Mouse (Mus musculus) R1 (cell line): ENCODE results near the gene Tmem255a.
A peak's percentile ranks its signal among the peaks of the same experiment; 100 is the strongest.

Source experiments
- DNase-seq: peaks from one replicate; pipeline ENCODE4 v3.0.0-alpha.2; 2018; ENCODE audit warnings: low read depth, low spot score

The Tmem255a gene

DNA sequence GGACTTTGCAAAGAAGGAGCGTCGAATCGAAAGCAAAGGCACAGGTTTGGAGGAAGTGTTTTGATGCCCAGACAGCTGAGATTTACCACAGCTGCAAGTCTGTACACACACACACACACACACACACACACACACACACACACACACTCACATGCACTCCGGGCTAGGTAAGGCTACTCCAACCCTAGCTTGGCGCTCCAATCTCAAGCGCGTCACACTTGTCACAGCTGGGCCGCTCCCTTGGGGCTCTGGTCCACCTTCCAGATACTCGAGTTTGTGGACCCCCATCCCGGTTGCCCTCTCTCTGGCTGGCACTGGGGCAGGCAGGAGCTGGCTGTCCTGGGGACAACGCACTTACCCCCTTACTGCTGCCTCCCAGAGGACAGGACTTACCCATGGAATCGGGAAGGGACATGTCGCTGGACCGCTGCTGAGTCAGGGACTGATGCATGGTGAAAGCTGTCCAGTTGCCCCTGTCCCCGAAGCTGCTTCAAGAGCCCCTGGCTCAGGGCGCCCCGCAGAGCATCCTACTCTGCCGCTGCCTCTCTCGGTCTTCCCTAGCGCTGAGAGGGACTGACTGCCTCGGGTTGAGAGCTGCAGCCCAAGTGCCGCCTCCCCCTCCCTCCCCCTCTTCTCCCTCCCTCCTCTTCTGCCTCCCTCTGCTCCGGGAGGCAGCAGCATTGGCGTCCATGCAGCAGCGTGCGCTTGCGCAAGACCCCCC lies at the start of gene Tmem255a:
TSS of gene Tmem255a (minus strand) at position 589 of the 721 bp plus-strand sequence.
- peak; percentile 3 for DNase-seq

DNA sequence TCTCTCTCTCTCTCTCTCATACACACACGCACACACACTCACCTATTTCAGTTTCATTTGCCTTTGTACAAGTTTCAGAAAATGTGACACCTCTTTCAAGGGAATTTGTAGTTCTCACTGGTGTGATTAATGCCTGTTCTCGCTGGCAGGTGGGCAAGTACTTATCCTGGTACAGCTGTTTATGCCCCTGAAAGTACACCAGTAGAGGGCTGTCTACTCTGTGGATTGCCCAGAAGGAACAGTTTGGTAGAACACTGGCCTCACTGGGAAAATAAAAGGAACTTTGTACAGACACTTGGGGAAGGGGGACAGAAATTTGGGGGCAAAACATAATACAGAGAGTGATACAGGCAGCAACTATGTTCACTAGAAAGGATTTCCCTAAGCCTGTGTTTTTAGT lies 7.4 kb upstream of the Tmem255a start:
- no peak for DNase-seq

DNA sequence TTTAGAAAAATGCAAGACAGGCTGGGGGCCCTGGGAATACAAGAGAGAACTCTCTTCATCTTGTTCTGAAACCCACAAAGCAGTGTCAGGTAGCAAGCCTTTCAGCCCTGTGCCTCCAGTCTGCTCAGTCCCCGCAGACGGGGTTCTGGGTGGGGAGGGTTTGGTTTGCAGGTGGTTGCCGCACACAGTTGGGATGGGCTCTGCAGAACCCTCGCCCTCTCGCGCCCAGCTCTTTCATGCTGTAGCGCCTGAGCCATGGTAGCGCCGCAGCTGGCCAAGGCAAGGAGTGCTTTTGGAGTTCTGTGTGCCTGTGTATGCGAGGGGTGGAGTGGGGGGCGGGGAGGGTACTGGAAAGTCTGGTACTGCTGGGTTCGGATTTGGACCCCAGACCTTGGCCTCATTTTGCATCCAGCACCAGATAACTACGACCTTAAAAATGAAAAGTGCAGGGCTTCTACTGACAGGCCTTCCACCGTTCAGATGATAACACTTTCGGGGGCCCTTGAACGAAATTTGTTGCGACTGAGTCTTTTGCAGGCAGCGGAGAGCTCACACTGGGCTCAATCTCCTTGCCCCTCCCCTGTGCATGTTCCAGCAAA lies 1.8 kb downstream of the Tmem255a start:
- peak; percentile 32 for DNase-seq

DNA sequence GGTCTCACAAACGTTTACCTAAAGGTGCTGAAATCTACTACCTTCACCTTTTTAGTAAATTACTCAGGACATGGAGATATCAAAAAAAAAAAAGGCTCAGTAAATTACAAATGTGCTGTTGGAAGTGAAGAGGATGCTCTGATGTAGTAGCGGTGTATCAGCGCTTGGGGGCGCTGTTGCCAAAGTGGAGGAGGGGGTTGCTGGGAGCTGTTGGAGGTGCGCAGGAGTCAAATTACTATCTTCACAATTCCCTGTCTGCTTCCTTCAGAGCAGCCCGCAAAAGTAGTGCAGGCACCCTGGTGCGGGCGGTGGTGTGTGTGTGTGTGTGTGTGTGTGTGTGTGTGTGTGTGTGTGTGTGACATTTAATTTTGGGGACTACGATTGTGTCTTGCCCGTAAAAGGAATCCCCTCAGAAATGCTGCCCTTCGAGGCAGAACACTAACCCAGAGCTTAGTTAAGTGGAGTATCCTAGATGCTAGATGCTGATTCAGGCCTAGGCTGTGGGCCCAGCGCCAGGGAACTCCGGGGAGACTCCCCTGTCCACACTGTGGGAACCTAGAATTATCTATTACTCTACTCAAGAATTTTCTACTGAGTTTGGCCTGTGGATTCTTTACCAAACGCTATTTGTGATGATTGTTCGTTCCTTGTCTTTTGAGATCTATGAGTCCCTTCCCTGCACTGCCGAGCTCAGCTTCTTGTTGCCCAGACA lies 2.4 kb downstream of the Tmem255a start:
- DNase-seq = peak; percentile 49

DNA sequence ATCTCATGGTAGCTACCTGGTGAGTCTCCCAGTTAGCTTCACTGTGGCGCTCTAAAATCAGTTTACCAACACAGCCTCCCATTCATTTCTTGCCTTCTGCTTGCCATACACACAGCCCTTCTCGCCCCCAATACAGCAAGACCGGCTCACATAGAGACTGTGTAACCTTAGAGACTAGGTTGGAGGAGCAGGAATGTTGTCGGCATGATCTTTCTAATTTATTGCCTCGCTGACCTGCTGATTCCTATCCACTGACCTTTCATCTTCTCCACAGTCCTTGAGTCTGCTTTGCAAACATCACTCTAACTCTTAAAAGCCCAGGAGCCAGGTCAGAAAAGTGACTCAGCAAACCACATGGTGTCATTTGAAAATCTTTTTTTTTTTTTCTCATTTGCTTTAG lies 4.6 kb downstream of the Tmem255a start:
- no peak for DNase-seq

DNA sequence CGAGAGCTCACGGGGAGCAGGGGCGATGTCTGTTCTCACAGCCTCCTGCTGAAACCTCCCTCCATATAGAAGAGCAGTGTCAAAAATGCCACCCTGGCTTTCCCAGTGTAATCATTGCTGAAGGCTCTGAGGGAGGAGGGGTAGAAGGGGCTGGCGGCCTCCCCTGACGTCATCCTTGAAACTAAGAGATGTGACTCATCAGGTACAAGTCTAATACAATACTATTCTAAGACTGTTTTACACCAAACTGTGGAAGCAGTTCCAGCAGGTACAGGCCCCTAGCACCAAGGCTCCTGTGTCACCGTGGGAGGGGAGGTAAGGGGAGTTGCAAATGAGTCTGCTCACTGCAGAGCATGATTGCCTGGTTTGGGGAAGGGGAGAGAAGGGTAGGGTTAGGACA lies 5.1 kb downstream of the Tmem255a start:
- DNase-seq = no peak

DNA sequence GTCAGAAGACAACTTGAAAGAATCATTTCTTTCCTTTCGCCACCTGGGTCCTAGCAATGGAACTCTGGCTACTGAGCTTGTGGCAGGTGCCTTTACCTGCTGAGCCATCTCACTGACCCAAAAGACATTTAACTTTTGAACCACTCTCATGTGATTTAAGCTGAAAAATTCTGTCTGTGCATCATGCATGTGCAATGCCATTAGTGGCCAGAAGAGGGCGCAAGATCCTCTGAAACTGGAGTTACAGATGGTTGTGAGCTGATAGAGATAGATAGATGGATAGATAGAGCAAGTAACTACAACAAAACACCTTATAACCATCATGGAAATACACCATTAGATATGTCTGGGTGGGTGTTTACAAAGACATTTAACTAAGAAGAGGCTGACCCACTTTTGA lies 14.5 kb downstream of the Tmem255a start:
- peak; percentile 39 for DNase-seq

DNA sequence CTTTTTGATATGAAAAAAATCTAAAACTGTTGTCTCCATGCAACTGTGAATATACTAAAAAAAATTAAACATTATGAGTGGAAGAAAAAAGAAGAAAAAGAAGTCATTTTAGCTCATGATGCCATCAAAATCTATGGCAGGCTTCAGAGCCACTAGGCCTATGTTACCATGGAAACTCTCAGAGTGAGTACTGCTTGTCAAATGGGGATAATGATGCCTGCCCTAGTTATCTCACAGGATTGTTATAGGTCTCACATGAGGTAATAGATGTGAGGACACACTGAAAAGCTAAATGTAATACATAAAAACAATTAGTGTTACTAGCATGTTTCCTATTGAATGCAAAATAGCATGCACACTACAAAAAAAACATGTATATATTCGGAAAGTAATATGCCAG lies 22.4 kb downstream of the Tmem255a start:
- DNase-seq = no peak

DNA sequence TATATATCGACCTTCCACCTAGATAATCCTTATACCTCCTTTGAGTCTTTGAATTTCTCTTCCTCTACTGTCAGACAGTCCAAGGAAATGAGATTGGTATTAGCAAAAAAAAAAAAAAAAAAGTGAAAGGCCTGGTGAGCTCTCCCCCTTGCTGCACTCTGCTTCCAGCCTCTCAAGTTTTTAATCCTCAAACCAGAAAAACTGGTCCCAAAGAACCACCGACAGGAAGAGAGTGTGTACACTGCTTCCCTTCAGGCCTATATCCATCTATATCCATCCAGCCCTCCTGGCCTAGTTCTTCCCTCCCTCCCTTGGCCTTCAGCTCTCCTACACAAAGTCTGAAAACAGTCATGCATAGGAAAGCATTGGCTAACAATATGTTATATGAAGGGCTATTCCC lies 29.5 kb downstream of the Tmem255a start:
- no peak for DNase-seq

DNA sequence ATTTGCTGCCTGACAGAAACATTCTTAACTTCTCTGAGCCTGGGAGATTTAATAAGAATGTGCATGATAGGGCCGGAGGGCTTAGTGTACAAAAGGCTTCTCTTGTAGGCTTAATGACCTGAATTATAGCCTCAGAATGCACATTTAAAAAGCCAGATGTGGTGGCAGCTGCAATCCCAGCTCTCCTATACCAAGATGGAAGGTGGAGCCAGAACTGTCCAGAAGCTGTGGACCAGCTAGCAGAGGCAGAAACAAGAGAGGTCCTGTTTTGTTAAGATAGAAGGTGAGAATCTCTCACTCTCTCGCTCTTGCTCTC lies 34.6 kb downstream of the Tmem255a start:
- DNase-seq = no peak

DNA sequence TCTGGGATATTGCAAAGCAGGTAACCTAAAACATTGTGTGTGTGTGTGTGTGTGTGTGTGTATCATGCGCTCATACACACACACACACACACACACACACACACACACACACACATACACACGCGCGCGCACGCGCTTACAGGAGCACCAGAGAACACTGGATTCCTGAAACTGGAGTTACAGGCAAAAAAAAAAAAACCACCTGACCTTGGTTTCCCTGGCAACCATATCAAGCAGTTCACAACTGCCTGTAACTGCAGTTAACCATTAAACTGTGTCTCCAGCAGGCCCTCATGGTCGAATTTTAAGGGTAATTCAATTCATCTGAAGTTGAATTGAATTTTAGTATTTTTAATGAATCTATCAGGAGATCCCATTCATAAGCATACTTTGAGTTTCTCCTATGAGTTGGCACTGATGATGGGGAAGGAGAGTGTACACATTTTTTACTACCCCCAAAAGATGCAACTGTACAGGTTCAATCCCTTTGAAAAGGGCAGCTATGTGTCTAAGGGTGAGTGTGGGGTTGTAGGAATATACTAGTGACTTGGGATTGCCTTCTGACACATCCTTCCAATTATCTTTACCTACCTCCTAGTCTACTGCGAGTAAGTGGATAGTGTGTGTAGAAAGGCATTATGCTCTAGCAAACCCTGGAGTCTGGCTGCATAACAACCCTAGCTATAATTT lies 35.1 kb downstream of the Tmem255a start:
- DNase-seq = no peak

DNA sequence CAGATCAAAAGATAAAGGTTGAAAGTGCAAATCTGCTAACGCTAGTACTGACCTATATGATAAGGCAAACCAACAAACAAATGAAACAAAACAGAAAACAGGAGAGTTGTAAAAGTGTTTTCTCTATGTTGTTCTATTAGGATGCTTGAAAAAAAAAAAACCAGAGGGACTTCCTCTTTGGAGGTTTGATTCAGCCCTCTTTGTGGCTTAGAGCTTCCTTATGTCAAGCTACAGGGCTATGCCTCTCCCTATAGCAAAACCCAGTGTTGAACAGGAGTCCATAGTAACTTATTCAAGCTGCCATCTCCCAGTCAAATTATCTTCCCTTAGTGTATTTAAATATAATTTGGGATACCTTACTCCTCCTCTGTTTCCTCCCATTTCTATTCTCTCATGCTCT lies 44.8 kb downstream of the Tmem255a start:
- DNase-seq = no peak

DNA sequence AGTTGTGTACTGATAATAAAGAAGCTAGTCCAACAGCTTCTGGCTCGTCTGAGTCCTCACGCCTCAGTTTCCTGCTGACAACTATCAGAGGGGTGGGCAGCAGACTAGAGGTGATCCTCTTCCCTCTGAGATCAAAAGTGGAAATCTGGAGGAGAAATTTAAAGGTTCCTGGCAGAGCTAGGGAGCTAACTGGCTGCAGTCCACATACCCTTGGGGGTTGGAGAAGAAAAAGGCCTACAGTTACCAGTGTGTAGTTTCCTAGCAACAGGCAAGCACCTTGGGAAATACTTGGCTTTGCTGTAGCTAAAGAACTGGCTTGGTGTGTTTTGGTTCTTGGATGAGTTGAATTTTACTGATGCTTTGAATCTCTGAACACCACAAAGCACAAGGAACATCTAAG lies 50.4 kb downstream of the Tmem255a start:
- DNase-seq = no peak

DNA sequence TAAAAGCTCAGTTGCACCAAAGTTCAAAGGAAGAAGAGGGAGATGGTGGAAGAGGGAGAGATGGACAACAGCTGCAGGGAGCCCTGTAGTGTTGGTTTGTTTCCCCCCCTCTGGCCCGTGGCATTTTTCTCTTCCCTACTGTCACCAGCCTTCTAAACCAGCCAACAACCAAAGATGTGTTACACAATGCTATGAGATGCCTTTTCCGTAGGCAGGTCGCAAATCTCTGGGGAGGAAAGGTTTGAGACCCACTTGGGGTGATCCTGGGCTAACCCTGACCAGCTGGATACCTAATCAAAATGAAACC lies 61.8 kb downstream of the Tmem255a start:
- DNase-seq = no peak

DNA sequence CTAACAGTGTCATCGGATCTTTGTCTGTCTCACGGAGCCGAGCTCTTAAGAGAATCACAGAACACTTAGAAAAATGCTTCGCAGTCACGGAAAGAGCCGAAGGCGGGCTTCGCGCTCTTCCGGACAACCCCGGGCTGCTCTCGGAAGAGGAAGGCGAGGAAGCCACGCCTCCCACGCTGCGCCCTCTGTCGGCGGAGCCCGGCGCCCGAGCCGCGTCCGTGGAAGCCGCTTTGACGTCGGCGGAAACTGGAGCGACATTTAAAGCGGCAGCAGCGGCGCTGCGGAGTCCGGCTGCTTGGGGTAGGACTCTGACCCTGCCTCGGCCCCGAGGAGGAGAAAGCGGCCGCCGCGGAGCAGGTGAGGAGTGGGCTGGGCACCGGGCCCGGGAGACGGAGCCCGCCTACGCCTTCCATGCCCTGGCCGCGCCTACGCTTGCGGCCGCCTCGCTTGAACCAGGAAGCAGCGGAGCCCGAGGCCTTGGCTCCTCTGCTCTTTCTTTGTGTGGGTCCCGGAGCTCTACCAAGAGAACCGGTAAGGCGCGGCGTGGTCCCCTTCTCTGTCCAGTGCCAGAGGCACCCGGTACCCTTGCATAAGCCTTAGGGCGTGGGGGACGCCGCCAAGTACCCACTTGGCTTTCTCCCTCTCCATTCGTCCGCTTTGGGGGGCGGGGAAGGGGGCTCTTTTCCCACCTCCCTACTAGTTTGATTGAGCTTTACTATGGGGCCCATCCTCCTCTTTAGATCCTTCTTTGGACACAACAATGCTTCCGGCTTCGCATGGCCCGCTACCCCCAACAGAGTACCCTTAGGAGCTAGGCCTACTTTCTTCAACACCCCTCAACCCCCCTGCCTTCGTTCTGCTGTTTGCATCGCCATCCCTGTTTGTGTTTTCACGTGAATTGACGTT lies 62.4 kb downstream of the Tmem255a start, which contains the start of gene Zbtb33:
TSS of gene Zbtb33 (plus strand) at position 242 of the 906 bp plus-strand sequence.
- peak; percentile 78 for DNase-seq

DNA sequence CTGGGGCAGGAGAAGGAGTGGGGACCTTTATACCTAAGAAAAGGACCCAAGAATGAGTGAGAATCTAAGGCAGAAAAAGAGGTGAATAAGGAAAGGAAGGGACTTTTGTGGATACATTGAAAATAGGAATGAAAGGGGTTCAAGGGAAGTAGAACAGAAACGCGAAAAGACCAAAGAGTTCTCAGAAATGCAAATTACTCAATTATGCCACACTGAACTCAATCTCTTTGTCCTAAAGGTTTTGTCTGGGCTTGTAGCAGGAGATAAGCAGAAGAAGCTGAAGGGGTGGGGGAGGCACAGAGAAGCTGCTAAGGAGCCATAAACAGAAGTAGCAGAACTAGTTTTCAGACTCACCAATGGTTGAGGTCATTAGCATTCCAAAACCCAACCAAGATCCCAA lies 66.7 kb downstream of the Tmem255a start:
- DNase-seq = peak; percentile 31

DNA sequence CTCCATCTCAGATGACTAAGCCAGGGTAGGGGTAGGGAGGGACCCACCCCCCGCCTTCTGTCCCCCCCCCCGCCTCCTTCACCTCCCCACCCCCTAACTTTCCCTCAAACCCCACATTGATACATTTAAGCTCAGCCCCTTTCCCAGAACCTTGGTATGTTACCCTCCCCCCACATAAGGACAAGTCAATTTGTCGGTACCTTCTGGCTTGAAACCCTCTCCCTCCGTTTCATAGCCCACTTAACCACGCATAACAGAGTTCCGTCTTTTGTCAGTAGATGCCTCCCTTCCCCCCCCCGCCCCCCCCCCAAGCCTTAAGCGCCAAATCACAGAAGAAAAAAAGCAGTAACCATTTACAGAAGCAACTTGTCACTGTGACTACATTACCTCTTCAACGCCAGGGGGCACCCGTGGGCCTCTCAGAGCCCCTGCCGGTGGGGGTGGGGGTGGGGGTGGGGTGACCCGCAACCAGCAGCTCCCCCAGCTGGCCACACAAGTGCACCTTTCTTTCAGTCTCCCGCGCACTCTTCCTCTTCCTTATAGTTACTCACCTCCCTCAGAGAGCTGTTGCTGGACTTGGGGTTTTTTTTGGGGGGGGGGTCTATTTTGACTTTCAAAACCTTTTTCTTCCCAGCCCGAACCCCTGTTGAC lies 70.5 kb downstream of the Tmem255a start:
- peak; percentile 73 for DNase-seq

DNA sequence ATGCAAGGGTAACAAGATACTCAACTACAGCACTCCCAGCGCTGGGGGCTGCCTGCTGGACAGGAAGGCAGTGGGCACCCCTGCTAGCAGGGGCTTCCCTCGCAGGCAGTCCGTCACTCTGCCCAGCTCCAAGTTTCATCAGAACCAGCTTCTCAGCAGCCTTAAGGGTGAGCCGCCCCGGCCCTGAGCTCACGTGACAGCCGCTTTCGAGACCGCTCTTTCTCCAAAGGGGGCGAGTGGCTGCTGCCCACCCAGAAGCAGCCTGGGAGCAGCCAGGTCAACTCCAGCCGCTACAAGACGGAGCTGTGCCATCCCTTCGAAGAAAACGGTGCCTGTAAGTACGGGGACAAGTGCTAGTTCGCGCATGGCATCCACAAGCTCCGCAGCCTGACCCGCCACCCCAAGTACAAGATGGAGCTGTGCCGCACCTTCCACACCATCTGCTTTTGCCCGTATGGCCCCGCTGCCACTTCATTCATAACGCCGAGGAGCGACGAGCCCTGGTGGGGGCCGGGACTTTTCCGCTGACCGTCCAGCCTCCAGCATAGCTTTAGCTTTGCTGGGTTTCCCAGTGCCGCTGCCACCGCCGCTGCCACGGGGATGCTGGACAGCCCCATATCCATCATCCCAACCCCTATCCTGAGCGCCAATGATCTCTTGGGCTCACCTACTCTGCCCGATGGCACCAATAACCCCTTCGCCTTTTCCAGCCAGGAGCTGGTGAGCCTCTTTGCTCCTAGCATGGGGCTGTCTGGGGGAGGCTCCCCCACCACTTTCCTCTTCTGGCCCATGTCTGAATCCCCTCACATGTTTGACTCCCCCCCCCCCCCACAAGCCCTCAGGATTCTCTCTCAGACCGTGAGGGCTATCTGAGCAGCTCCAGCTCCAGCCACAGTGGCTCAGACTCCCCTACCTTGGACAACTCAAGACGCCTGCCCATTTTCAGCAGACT lies 71.3 kb downstream of the Tmem255a start:
- DNase-seq = peak; percentile 12

DNA sequence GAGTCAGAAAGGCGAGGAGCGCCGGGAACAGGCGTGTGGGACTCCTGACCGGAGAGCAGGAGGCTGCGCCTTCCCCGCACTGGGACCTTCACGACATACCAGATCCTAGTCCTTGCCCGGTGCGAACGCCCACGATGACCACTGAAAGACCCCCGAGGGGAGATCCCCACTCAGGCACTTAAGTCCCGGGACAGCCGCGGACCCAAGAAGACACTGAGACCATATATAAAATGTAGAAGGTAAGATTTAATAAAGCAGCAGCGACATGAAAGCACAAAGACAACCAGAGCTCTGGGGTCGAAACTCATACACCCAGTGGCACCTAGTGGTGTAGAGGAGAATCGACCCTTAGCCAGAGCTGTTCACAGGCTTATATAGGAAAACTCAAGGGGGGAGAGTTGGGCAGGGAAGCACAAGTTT lies 72.3 kb downstream of the Tmem255a start:
- DNase-seq = peak; percentile 90

DNA sequence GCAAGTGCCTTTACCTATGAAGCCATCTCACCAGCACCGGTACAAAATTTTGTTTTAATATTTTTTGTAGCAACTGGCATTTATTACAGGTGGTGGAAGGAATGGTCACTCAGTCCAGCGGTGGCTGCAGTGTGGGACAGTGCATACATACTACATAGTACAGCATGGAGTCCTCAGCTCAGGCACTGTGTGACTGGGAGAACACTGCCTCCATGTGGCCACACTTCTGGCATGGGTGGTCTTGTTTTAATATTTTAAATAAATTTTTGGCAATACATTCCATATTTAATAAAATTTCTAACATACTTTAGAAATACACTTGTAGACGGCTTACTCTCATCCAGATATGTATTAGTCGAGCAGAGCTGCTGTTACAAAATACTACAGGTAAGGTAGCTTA lies 85.6 kb downstream of the Tmem255a start:
- DNase-seq = no peak
